Mouse (Mus musculus): ENCODE measurements around the gene Pik3ap1.
A peak's percentile ranks its signal among the peaks of the same experiment; 100 is the strongest.

Pik3ap1 gene

DNA sequence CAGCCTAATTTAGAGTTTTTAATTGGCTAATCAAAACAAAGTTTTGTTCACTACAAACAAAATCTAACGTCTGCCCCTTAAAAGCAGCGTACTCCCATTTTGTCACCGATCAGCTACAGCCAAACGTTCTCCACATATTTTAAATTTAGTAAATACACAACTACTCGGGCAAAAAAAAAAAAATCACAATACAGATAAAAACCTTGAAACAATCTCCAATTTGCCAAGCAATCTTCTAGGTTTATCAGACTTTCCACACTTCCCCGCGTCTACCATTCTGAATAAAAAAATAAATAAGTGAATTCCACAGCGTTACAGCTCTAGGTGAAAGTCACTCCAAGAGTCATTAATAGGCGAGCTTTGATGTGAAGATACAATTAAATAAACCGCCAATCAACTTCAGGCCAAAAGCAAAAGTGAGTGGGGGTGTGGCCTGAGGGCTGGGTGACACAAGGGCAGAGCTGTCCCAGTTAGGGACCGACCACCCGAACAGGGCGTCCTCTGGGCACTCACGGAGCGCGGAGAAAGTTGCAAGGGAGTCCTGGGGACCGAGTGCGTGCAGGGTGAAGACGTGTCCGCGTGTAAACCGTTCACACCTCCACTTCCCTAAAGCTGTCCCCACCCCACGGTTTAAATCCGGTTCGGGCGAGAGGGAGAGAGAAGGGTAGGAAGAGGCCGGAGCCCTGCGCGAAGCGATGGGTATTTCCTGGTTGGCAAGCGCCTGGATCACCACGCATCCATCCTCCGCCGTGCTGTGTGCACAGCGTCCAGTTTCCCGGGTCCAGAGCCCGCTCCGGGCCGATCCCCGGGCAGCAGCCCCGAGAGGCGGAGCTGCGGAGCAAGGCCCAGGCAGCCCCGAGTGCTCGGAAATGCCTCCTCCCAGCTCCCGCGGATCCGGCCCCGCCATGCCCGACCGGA, 121.9 kb downstream of the Pik3ap1 start:
- Histone ChIP-seq H3K4me3 (replicated peaks; ENCODE audit: low read length) (peak overlapping the region; percentile 91), H3K36me3 (ENCODE audit: insufficient read depth, low read length) (peaks cover 4% of the 10 kb centered on the region; the same call in 1 of the 2 replicates), H3K4me1 (replicated peaks; ENCODE audit: low read depth, low read length) (peaks cover 55% of the 10 kb centered on the region), H3K27me3 (ENCODE audit: insufficient read depth, low read length) (peaks cover 5% of the 10 kb centered on the region; the same call in 1 of the 2 replicates), H3K9me3 (ENCODE audit: low read length) (no peaks in the 10 kb centered on the region)
- TF ChIP-seq POU5F1 (IDR thresholded peaks at IDR 0.05; ENCODE audit: borderline replicate concordance, low read length), result no peak
- TF ChIP-seq NANOG (IDR thresholded peaks at IDR 0.05; ENCODE audit: borderline replicate concordance, low read length), result no peak
- TF ChIP-seq CTCF (conservative IDR thresholded peaks at IDR 0.05; ENCODE audit: low read length), result no peak

DNA sequence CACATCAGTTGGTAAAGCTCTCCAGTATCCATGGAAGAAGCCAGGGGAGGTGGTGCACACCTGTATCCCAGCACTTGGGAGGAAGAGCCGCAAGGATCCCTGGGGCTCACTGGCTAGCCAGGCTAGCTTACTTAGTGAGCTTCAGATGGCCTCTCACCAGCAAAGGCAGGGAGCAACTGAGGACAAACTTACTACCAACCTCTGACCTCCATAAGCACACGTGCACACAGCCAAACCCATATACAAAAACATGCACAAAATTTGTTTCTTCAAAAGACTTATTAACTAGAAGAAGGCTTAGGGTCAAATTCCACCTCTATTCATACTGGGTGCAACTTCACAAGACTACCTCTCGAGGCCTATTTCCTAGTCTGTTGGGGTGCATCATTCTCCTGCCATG, 124.2 kb downstream of the Pik3ap1 start:
- Histone ChIP-seq H3K4me3 (replicated peaks; ENCODE audit: low read length) (no peak overlapping the region), H3K27me3 (ENCODE audit: insufficient read depth, low read length) (no peaks in the 10 kb centered on the region), H3K9me3 (ENCODE audit: low read length) (no peaks in the 10 kb centered on the region), H3K4me1 (replicated peaks; ENCODE audit: low read depth, low read length) (peaks cover 39% of the 10 kb centered on the region), H3K36me3 (ENCODE audit: insufficient read depth, low read length) (peaks cover 13% of the 10 kb centered on the region; the same call in 1 of the 2 replicates)
- TF ChIP-seq POU5F1 (IDR thresholded peaks at IDR 0.05; ENCODE audit: borderline replicate concordance, low read length) (no peak), CTCF (conservative IDR thresholded peaks at IDR 0.05; ENCODE audit: low read length) (no peak), NANOG (IDR thresholded peaks at IDR 0.05; ENCODE audit: borderline replicate concordance, low read length) (no peak)

DNA sequence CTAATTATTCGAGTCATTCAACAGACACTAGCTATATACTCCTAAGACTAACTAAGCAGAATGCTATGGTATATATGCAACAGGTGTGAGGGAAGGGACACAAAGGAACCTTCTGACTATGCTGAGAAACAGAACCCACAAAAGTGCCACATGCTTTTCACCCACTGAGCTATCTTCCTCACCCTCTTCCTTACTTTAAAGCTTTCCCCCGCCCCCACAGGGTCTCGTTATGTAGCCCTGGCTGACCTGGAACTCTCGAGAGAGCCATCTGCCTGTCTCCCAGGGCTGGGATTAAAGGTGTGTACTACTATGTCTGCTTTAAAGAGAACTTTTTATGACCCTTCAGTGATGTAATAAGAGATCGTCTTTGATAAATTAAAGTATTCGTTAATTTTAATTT, 125.6 kb downstream of the Pik3ap1 start:
- no peak for TF ChIP-seq CTCF (conservative IDR thresholded peaks at IDR 0.05; ENCODE audit: low read length)
- no peak for TF ChIP-seq POU5F1 (IDR thresholded peaks at IDR 0.05; ENCODE audit: borderline replicate concordance, low read length)
- no peak for TF ChIP-seq NANOG (IDR thresholded peaks at IDR 0.05; ENCODE audit: borderline replicate concordance, low read length)
- no peaks in the 10 kb centered on the region for H3K27me3 ChIP-seq (ENCODE audit: insufficient read depth, low read length)
- peaks cover 28% of the 10 kb centered on the region for H3K4me1 ChIP-seq (replicated peaks; ENCODE audit: low read depth, low read length)
- peaks cover 22% of the 10 kb centered on the region for H3K36me3 ChIP-seq (ENCODE audit: insufficient read depth, low read length)
- no peaks in the 10 kb centered on the region for H3K9me3 ChIP-seq (ENCODE audit: low read length)
- no peak overlapping the region for H3K4me3 ChIP-seq (replicated peaks; ENCODE audit: low read length)

DNA sequence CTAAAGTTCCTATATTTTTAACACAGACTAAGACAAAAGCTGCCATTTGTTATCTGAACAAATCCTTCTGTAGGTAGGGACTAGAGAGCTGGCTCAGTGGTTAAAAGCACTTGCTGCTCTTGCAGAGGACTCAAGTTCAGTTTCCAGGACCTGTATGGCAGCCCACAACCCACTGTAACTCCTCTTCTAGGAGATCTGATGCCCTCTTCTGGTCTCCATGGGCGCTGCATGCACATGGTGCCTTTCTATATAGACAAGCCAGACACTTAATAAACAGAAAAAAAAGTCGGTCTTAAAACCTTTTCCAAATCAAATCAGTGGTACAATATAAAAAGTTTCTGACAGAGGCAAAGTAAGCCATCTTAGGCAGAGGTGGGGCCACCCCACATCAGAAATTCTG, 126.2 kb downstream of the Pik3ap1 start:
- TF ChIP-seq POU5F1 (IDR thresholded peaks at IDR 0.05; ENCODE audit: borderline replicate concordance, low read length) (no peak), NANOG (IDR thresholded peaks at IDR 0.05; ENCODE audit: borderline replicate concordance, low read length) (no peak), CTCF (conservative IDR thresholded peaks at IDR 0.05; ENCODE audit: low read length) (peak; percentile 68)
- H3K27me3 ChIP-seq (ENCODE audit: insufficient read depth, low read length), result no peaks in the 10 kb centered on the region
- H3K4me1 ChIP-seq (replicated peaks; ENCODE audit: low read depth, low read length), result peaks cover 27% of the 10 kb centered on the region

DNA sequence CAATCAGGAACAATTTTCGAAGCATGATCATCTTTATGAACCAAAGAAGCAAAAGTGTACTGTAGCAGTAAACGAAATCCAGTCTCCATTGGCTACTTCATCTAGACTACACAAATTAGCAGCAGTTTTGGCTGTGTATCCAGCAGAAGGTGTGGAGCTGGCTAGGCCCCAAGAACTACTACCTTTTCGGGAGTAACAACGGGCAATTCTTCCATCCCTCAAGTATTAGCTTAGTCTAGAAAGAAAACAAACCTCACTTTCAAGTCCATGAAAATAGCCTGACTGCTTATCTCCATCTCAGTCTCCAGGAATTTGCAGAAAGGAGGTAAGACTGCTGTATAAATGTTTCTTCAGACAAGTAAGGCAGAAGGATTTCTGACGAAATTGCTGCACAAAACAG, 130.3 kb downstream of the Pik3ap1 start:
- Histone ChIP-seq H3K4me3 (replicated peaks; ENCODE audit: low read length) (no peak overlapping the region), H3K4me1 (replicated peaks; ENCODE audit: low read depth, low read length) (peaks cover 16% of the 10 kb centered on the region), H3K9me3 (ENCODE audit: low read length) (no peaks in the 10 kb centered on the region), H3K36me3 (ENCODE audit: insufficient read depth, low read length) (peaks cover 22% of the 10 kb centered on the region), H3K27me3 (ENCODE audit: insufficient read depth, low read length) (no peaks in the 10 kb centered on the region)
- TF ChIP-seq POU5F1 (IDR thresholded peaks at IDR 0.05; ENCODE audit: borderline replicate concordance, low read length) (no peak), CTCF (conservative IDR thresholded peaks at IDR 0.05; ENCODE audit: low read length) (no peak), NANOG (IDR thresholded peaks at IDR 0.05; ENCODE audit: borderline replicate concordance, low read length) (no peak)

More for the DNA sequence above, 126.2 kb downstream of the Pik3ap1 start:
- Histone ChIP-seq H3K36me3 (ENCODE audit: insufficient read depth, low read length) (peaks cover 22% of the 10 kb centered on the region), H3K4me3 (replicated peaks; ENCODE audit: low read length) (no peak overlapping the region), H3K9me3 (ENCODE audit: low read length) (no peaks in the 10 kb centered on the region)

DNA sequence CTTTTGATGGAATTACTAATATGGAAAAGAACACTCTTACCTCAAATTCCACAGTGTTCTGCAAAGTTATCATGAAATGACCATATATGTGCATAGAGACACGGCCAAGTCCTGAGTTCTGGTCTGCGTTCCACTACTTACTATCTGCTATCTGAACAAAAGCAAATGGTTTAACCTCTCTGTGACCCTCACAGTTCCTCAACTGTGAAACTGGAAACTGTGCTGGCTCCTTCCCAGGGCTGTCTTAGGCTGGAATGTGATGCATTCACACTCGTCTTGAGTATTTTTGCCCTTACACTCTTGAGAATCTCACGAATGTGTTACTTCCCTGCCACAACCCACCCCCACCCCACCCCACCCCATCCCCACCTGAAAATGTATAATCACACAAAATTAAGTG, 135.9 kb downstream of the Pik3ap1 start:
- peaks cover 12% of the 10 kb centered on the region for H3K4me1 ChIP-seq (replicated peaks; ENCODE audit: low read depth, low read length)
- H3K4me3 ChIP-seq (replicated peaks; ENCODE audit: low read length), result no peak overlapping the region
- H3K9me3 ChIP-seq (ENCODE audit: low read length), result no peaks in the 10 kb centered on the region
- TF ChIP-seq POU5F1 (IDR thresholded peaks at IDR 0.05; ENCODE audit: borderline replicate concordance, low read length) (no peak), NANOG (IDR thresholded peaks at IDR 0.05; ENCODE audit: borderline replicate concordance, low read length) (no peak), CTCF (conservative IDR thresholded peaks at IDR 0.05; ENCODE audit: low read length) (no peak)
- peaks cover 31% of the 10 kb centered on the region for H3K36me3 ChIP-seq (ENCODE audit: insufficient read depth, low read length)
- no peaks in the 10 kb centered on the region for H3K27me3 ChIP-seq (ENCODE audit: insufficient read depth, low read length)

DNA sequence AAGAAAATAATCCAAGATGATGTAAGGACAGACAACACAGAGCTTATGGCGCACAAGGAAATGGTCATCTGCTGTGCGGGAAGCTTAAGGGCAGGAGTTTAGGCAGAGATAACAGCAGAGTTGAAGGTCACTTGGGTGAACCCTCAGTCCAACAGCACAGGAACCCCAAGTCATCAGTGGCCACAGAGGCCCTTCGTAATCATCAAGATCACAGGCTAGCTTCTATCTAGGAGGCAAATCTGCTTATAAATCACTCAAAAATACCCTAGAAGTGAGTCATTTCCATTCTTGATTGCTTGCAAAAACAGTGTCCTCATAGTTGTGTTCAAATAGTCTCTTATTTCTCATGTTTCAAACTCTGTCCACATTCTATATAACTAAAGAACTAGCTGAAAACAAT, 136.6 kb downstream of the Pik3ap1 start:
- no peak for TF ChIP-seq CTCF (conservative IDR thresholded peaks at IDR 0.05; ENCODE audit: low read length)
- TF ChIP-seq POU5F1 (IDR thresholded peaks at IDR 0.05; ENCODE audit: borderline replicate concordance, low read length), result no peak
- no peak for TF ChIP-seq NANOG (IDR thresholded peaks at IDR 0.05; ENCODE audit: borderline replicate concordance, low read length)
- Histone ChIP-seq H3K36me3 (ENCODE audit: insufficient read depth, low read length) (peaks cover 32% of the 10 kb centered on the region), H3K9me3 (ENCODE audit: low read length) (no peaks in the 10 kb centered on the region), H3K27me3 (ENCODE audit: insufficient read depth, low read length) (no peaks in the 10 kb centered on the region), H3K4me3 (replicated peaks; ENCODE audit: low read length) (no peak overlapping the region), H3K4me1 (replicated peaks; ENCODE audit: low read depth, low read length) (peaks cover 12% of the 10 kb centered on the region)

DNA sequence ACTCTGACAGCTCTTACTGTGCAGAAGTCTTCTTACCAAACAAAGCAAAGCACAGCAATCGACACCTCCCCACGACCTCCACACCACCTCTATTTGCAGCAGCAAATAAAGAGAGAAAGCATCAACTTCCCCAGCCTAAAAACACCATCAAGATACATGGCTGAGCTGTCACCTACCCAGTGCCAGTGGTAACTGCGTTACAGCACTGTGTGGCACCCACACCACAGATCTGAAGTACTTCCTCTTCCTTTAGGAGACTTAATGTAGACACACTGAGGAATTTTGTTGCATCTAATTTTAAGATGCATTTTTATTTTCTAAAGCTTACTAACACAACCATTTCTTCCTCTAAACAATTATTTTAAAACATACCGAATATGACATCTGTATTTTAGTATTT, 138.6 kb downstream of the Pik3ap1 start:
- no peak for TF ChIP-seq CTCF (conservative IDR thresholded peaks at IDR 0.05; ENCODE audit: low read length)
- no peak for TF ChIP-seq POU5F1 (IDR thresholded peaks at IDR 0.05; ENCODE audit: borderline replicate concordance, low read length)
- no peak for TF ChIP-seq NANOG (IDR thresholded peaks at IDR 0.05; ENCODE audit: borderline replicate concordance, low read length)
- peaks cover 48% of the 10 kb centered on the region for H3K36me3 ChIP-seq (ENCODE audit: insufficient read depth, low read length)
- peaks cover 12% of the 10 kb centered on the region for H3K4me1 ChIP-seq (replicated peaks; ENCODE audit: low read depth, low read length)
- H3K9me3 ChIP-seq (ENCODE audit: low read length), result no peaks in the 10 kb centered on the region
- no peaks in the 10 kb centered on the region for H3K27me3 ChIP-seq (ENCODE audit: insufficient read depth, low read length)
- no peak overlapping the region for H3K4me3 ChIP-seq (replicated peaks; ENCODE audit: low read length)
